Mouse (Mus musculus): ENCODE data around the gene Trim44.

Gene Trim44

DNA sequence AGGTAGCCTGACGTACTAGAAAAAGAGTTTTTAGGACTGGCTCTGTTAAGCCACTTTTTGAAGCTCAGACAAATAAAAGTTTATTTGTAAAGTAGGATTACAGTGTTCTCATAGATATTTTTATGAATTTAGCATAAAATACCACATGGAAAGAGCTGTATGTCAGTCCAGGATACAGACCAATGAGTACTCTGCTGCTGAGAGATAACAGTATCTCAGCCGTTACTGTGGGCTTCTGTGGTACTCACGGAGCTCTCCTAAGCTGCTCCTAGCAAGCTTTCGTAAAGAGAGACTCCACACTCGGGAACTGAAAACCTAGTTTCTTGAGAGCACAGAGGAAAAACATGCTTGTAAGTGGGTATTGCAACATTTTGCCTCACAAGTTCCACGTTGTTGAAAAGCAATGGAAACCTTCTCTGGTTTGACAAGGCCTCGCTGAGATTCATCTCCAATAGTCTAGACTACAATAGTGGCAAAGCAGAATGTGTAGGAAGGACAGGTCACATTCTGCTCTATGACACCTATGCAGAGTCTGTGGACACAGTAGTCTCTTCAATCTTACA lies 41.6 kb downstream of the Trim44 start:
- in situ Hi-C loops (cut with MboI; ENCODE audit: low sequenced_read_pairs): no loop called here

DNA sequence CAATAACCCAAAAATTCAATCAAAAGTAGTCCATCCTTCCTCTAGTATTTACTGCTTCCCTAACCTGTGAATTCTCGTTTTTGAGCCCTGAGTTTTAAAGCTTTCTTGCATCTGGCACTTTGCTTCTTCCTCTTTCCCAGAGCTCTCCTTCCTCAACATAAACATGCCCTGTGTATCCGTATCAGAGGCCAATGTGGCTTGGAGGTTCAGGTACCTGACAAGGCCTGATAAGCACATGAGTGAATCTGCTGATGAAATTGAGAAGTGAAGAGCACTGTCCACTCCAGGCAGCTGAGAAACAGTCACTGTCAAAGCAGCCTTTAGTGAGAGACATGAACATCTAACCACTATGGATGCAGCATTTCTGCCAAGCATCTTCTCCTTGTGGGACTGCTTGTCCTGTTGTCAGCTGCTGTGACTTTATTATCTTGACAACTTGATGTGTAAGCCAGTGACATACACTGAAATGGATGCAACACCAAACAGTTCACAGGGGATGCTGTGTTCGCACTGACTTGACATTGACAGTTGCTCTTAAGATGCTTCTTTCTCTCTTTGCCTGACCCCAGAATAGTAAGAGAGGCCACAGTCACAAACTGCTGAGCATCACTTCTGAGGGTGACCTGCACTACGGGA lies 42.9 kb downstream of the Trim44 start:
- in situ Hi-C loops (cut with MboI; ENCODE audit: low sequenced_read_pairs): no loop called here

- in situ Hi-C loops (cut with MboI; ENCODE audit: low sequenced_read_pairs): no loop called here
Observed at GRCm38 (mm10) chr2:102362896-102363530, 44.6 kb downstream of the Trim44 start.

DNA sequence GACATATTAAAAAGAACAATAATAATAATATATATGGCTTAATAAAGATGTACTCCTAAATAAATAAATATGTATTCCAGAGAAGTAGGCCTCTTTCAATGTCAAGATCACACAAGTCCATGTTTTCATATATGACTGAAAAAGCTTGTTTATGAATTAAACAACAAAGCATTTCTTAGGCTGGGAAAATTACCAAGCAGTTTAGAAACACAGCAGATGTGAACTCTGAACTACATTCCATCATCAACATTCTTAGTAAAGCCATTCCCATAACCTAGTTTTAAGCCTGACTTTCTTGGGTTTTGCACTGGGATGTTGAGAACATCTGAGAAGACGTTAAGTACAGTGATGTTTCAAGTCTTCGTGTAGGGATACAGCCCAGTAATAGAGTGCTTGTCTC lies 45.4 kb downstream of the Trim44 start:
- in situ Hi-C loops (cut with MboI; ENCODE audit: low sequenced_read_pairs): no loop called here

GRCm38 (mm10) chr2:102356879-102357695 lies 50.5 kb downstream of the Trim44 start:
- in situ Hi-C loops (cut with MboI; ENCODE audit: low sequenced_read_pairs): no loop called here

DNA sequence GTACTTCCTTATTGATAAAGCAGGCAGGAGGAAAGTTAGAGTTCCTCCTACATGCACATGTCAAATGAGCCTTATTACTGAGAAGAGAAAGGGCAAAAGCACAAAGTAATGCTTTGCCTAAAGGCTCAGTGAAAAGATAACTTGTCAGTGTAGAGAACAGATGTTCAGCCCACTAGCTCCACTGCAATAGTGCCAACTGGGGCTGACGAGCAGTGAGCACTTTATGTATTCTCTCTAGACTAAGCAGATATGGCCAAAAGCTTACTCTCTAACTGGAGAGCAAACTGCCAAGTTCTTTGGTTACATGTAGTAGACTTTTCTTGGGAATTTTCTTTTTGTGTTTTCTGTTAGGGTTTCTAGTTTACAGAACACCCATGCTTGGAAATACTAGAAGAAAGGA lies 53.6 kb downstream of the Trim44 start:
- in situ Hi-C loops (cut with MboI; ENCODE audit: low sequenced_read_pairs): no loop called here

DNA sequence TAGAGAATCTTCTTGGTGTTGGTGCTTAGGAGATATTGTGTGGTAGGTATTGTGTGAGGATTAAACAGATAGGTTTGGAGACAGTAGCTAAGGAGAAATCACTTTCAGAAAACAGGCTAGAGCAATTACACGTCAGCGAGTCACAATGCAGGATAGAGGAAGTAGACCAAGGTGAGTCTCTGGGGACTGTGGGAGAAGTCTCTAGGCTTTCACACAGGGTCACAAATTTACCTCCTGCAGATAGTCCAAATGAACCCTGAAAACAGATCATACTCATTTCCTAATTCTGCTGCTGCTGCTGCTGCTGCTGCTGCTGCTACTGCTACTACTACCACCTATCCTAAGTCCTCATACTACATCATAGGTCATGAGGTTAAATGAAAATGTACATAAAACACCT lies 66.2 kb downstream of the Trim44 start:
- in situ Hi-C loops (cut with MboI; ENCODE audit: low sequenced_read_pairs): no loop called here

DNA sequence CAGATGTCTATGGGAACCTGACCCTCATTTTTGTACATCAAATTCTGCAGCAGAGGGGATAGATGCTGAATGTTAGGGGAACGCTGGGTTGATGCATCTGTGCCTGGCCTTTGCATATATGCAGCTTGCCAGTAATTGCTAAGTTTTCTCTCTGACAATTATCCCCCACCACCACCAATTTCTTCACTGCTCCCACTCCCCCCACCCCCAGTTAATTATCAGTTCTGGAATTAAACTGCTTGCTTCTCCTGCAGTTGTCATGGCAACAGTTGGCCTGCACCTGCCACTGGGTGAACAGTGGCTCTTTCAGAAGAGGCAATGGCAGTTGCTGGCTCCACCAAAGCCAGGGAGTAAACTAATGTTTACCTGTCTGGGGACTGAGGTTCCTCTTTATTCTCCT lies 70.8 kb downstream of the Trim44 start:
- in situ Hi-C loops (cut with MboI; ENCODE audit: low sequenced_read_pairs): no loop called here

DNA sequence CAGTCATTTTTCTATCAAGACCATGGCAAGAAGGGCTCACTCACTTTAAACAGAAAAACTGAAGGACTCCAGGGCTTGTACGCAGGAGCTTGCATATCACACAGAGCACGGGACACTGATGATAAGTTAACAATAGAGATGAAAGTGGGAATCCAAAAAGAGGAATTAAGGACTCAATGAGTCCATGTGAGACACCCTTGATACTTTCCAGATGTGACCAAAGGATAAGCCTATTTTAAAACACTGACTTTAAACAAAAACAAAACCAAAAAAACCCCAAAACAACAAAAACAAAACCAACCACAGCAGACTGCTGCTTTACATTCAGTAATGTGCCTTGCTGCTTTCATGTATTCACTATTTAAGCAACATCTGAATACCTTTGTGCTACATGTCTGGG lies 75.7 kb downstream of the Trim44 start:
- in situ Hi-C loops (cut with MboI; ENCODE audit: low sequenced_read_pairs): no loop called here

DNA sequence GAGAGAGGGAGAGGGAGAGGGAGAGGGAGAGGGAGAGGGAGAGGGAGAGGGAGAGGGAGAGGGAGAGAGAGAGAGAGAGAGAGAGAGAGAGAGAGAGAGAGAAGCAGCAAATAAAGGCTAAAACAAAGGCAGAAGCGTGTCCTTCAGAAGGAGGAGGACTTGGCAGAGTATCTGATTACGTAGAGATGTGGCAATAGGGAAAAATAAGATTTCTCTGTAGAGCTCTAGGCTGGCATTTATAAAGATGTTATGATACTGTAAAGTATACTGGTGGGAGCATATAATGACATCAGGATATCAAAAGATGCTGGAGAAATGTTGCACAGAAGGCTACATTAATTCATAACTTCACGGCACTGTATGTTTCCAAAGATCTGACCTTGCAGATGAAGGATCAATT lies 76.5 kb downstream of the Trim44 start:
- in situ Hi-C loops (cut with MboI; ENCODE audit: low sequenced_read_pairs): no loop called here

DNA sequence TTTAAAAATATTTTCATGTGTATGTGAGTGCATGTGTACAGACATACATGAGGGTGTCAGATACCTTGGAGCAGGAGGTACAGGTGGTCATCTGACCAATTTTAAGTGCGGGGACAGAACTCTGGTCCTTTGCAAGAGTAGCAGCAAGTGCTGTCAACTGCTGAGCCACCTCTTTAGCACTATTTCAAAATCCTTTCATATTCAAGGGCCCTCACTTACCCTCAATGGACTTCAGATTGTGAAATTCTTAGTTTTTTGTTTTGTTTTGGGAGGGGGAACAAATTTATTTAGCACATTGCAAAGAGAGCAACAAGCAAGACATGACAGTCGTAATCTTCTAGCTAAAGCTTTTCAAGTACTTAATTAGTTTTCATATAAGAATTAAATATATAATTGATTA lies 81.7 kb downstream of the Trim44 start:
- in situ Hi-C loops (cut with MboI; ENCODE audit: low sequenced_read_pairs): no loop called here

DNA sequence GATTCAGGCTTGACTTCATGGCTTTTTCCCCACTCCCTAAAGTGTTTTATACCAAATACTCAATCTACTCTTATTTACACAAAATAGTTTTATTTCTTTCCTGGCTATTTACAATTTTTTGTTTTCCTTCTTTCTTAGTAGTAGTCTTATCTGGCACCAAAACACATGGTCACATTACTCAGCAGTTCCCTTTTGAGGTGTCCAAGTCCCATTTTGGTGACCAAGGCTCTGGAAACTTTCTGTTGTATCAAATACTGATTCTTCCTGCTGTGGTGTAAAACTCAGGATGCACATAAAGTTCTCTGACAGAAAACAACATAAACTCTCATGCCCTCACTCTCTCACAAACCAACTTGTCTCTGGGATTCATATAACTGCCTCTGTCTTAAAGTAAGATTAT lies 83.3 kb downstream of the Trim44 start:
- in situ Hi-C loops (cut with MboI; ENCODE audit: low sequenced_read_pairs): no loop called here

- in situ Hi-C loops (cut with MboI; ENCODE audit: low sequenced_read_pairs): no loop called here
Observed at GRCm38 (mm10) chr2:102316540-102316939, 91.1 kb downstream of the Trim44 start.

DNA sequence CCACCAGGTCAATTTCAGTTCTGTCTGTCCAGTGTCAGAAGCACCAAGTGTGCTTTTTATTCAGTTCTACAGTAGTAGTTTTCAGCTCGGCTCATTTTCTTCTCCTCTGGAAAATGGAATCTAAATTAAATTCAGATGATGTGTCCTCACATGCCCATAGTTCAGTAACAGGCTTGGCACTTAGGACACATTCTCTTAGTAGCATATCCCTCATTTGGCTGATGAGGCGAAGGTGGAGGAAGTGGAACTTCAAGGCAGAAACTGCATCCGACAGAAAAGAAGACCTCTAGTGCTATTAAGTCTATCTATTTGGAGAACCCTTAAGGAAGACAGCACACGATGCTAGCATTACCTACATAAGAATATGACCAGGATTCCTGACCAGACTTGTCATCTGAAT lies 92.5 kb downstream of the Trim44 start:
- in situ Hi-C loops (cut with MboI; ENCODE audit: low sequenced_read_pairs): no loop called here

- in situ Hi-C loops (cut with MboI; ENCODE audit: low sequenced_read_pairs): no loop called here
Observed at GRCm38 (mm10) chr2:102314610-102315009, 93.0 kb downstream of the Trim44 start.

DNA sequence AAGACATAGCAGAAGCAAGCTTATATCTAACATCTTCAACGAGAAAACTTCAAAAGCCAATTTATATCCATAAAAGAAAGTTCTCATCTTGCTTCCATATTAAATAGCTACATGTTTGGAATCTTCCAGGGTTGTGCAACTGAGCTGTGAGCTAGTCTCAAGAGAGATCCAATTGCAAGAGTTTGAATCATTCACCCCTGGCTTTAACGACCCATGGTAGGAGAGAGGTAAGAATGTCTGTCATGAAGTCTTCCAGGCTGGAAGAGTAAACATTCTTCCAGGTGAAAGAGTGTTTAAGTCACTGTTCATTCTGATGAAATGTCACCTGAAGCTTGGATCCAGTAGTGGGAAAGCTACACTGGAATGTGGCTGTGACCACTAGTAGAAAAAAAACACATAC lies 93.6 kb downstream of the Trim44 start:
- in situ Hi-C loops (cut with MboI; ENCODE audit: low sequenced_read_pairs): no loop called here

GRCm38 (mm10) chr2:102312903-102313302 lies 94.7 kb downstream of the Trim44 start:
- in situ Hi-C loops (cut with MboI; ENCODE audit: low sequenced_read_pairs): no loop called here

- in situ Hi-C loops (cut with MboI; ENCODE audit: low sequenced_read_pairs): no loop called here
Observed at GRCm38 (mm10) chr2:102303274-102303673, 104.4 kb downstream of the Trim44 start.

- in situ Hi-C loops (cut with MboI; ENCODE audit: low sequenced_read_pairs): no loop called here
Observed at GRCm38 (mm10) chr2:102302532-102302931, 105.1 kb downstream of the Trim44 start.

- in situ Hi-C loops (cut with MboI; ENCODE audit: low sequenced_read_pairs): no loop called here
Observed at GRCm38 (mm10) chr2:102294827-102295270, 112.8 kb downstream of the Trim44 start.

- in situ Hi-C loops (cut with MboI; ENCODE audit: low sequenced_read_pairs): no loop called here
Observed at GRCm38 (mm10) chr2:102293181-102293580, 114.4 kb downstream of the Trim44 start.

- in situ Hi-C loops (cut with MboI; ENCODE audit: low sequenced_read_pairs): no loop called here
Observed at GRCm38 (mm10) chr2:102292051-102292450, 115.6 kb downstream of the Trim44 start.
